Mouse (Mus musculus): ENCODE data around the gene Fhit.

The Fhit gene

DNA sequence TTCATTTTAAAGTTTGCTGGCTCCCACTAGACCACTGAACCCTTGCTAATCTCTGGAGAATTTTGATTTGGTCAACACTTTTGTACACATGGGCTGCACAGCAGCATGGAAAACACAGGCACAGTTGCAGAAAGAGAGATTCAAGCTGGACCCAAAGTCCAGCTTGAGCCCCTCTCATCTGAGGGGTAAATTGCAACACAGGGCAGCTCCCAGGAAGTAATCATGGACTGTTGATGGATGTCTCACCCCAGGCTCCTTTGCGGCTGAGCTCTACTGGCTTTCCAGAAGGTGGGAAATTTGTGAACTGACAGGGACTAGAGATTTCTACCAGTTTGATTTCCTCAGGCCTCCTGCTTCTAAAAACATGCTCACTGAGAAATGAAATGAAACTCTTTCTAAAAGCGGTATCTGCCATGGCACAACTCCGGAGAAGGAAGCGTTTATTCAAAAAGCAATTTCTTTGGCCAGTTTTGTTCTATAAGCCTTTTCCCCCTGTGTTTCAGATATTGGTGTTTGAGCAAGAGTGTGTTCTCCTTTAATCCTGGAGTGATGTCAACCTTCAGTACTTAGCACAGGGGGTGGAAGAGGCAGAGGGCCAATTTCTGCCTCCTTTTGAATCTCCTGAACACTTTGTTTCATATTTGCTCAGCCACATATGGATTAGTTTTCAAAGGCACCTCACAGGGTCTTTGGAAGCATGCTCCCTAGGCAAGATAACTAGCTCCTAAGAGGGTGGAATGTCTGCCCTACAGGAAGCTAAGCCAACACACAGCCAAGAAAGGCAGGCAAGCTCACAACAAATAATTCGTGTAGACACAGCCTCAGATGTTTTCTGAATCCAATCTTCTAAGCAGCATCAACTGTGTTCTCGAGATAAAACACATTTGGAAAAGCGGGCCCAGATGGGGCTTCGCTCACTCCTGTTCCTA is 1578.3 kb downstream of the Fhit start:
- no peak for DNase-seq

DNA sequence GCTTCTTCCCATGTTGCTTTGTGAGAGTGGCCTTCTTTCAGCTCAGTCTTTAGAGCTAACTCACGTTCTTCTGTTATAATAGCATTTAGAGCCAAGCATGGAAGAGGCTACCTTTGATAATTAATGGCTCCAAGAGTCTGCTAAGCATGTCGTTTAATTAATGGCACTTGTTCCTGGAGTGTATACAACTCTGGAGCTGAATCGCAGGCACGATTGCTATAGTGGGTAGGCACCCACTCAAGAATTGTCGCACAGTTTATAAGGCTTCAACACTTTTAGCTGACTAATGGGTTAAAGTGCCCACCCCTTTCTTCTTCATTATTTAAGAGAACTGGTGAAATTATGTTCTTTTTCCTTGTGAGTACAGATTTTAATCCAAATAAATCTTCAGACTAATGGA is 1605.5 kb downstream of the Fhit start:
- no peak for DNase-seq

- peak; percentile 1 for DNase-seq
Measured at GRCm38 (mm10) chr14:9555807-9556206, 1606.0 kb downstream of the Fhit start.

GRCm38 (mm10) chr14:9552149-9552548 is 1609.7 kb downstream of the Fhit start:
- no peak for DNase-seq

DNA sequence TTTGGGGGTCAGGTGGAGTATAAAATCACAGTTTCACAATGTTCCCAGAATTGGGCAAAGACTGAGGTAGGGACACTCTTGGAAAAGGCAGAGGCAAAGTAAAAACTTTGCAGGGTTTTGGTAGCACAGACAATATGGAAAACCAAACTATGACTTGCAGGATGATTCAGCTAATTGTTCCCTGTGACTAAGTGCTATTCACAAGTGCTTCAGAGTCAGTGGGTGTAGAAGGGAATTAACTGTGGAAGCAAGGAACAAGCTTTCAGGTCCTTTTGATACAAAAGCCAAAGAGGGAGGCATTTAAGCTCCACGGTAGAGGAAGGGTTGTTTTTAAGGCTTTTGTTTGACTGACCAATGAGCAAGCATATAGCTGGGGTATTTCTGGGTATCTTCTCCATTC is 1613.9 kb downstream of the Fhit start:
- no peak for DNase-seq

DNA sequence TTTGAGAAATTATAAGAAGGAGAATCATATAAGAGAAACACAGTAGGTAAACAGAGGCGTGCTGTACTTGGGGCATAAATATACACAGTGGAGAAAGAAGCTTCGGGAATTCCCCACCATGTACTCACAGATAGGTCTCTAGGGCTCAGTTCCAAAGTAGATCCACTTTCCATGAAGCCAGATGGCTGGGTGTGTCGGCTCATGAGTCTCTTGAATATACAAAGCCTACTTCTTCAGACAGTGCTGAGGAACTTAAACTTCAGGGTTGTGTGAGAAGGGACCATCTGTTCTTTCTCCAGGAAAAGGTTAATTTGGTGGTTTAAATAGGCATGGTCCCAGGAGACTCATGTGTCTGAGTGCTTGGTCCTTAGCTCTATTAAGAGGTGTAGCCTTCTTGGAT is 1617.5 kb downstream of the Fhit start:
- DNase-seq, result no peak

GRCm38 (mm10) chr14:9535491-9535890 is 1626.3 kb downstream of the Fhit start:
- DNase-seq, result no peak

DNA sequence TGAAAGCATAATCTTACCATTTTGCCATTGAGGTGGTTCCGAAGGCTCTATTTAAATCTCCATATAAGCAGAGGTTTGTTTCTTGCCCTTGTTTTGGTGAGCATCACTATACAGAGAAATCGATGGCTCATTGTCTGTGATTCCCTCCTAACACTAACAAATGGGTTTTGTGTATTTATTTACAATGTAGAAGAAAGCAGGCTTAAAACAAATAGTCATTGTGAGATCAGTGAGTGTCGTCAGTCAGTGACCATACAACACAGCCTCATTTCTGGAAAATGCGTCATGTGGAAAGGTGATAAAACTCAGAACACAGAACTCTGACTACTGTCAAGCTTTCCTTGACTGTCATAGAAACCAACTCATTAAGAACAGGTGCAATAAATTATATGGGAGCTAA is 1632.6 kb downstream of the Fhit start:
- no peak for DNase-seq

DNA sequence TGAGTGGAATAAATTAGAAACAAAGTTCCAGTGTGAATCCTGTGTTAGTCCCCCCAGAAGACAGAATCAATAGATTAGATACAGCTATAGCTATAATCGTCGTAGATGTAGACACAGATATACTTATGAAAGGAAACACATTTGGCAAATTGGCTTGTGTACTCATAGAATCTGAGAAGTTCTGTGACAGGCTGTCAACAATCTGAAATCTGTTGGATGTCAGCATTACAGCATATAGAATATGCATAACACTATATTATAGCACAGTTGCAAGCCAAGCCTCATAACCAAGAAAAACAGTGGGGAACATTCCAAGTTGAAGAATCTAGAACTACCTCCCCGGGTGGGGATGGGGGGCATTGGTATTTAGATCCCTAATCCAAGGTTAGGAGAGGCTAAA is 1635.7 kb downstream of the Fhit start:
- DNase-seq, result no peak

GRCm38 (mm10) chr14:9517651-9518050 is 1644.2 kb downstream of the Fhit start:
- no peak for DNase-seq

DNA sequence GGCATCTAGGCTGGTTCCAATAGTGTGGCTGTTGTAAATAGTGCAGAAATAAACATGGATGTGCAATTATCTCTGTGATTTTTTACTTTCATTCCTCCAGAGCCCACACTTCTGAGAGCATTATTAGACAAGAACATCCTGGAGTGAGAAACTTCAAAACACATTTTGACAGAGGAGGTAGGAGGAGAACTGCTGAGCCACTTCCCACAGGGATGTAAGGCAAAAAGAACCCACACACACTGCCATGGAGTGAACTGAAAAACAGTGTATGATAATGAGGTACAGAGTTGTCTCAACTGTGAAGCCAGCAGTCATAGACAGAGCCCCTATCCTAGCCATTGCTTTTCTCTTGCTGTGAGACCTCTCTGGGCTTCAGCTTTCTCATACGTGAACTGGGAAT is 1652.2 kb downstream of the Fhit start:
- DNase-seq, result no peak
